Comparison of ENCODE assay signal across 11 mouse cellular contexts in the genomic region with DNA sequence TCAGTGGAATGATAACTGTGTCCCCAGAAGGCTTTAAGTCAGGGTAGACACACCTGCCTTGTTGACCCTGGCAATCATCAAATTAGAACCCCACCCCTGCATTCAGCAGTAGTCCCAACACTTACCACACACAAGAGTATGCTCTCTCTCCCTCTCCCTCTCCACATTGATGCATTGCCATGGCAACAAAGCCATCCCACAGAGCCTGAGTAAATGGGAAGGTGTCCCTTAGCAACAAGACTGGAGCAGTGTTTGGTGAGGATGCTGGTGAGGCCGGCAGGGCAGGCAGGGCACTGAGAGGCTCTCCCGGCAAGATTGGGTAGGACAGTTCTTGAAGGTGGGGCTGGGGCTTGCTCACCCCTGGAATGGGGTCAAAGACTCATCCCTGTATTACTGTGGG. TPM values are rescaled to one million over a fixed set of nuclear protein-coding genes. Genes with fewer than 3 reads are reported as not detected.
DNase-seq lines count a peak whose midpoint lies in the region; ATAC-seq and TF ChIP-seq lines count a peak whose summit lies in the region.
"Had no signal": no experiment of that assay in that cellular context is flagged by ENCODE, and none has a peak within 500 bp of the region (broad histone marks: within the 10 kb centered on the region; RNA-seq: fewer than 3 reads in every experiment).

No protein-coding gene starts in this region.

- H3K36me3 ChIP-seq in forebrain, embryonic 15.5 days, result no peaks in the 10 kb centered on the region
- no peaks in the 10 kb centered on the region for H3K36me3 ChIP-seq in heart, adult 2 months (ENCODE audit: control insufficient read depth, insufficient read depth, low read length)
- H3K36me3 ChIP-seq: kidney, embryonic 15.5 days had no signal

- H3K9ac ChIP-seq in forebrain, embryonic 15.5 days (replicated peaks), result no peak overlapping the region
- H3K9ac ChIP-seq in heart, adult 2 months (ENCODE audit: low read depth, low read length), result no peak overlapping the region
- H3K9ac ChIP-seq: kidney, embryonic 15.5 days; liver, postnatal 0 days had no signal

- no peaks in the 10 kb centered on the region for H3K9me3 ChIP-seq in forebrain, embryonic 15.5 days
- H3K9me3 ChIP-seq: kidney, embryonic 15.5 days had no signal

- H3K4me1 ChIP-seq in forebrain, embryonic 15.5 days, result peaks cover 17% of the 10 kb centered on the region
- peaks cover 23% of the 10 kb centered on the region for H3K4me1 ChIP-seq in olfactory bulb, adult 2 months (ENCODE audit: control insufficient read depth, insufficient read depth, low read length)
- no peaks in the 10 kb centered on the region for H3K4me1 ChIP-seq in heart, adult 2 months (ENCODE audit: control insufficient read depth, insufficient read depth, low read length)

- 0% methylated on average over 2 of the region's 2 CpGs for WGBS in forebrain, embryonic 15.5 days
- 7% methylated on average over 2 of the region's 2 CpGs for WGBS in olfactory bulb, adult 2 months
- 68% methylated on average over 2 of the region's 2 CpGs for WGBS in heart, adult 2 months

- peaks cover 12% of the 10 kb centered on the region; the same call in 1 of the 2 replicates for H3K27me3 ChIP-seq in forebrain, embryonic 15.5 days
- H3K27me3 ChIP-seq in heart, adult 2 months (ENCODE audit: control insufficient read depth, insufficient read depth, low read length), result no peaks in the 10 kb centered on the region

- H3K4me2 ChIP-seq in forebrain, embryonic 15.5 days (replicated peaks), result no peak overlapping the region
- H3K4me2 ChIP-seq: kidney, embryonic 15.5 days had no signal

- TF ChIP-seq CTCF in brain, embryonic 14.5 days (IDR thresholded peaks at IDR 0.05; ENCODE audit: borderline replicate concordance, extremely low read depth, insufficient read depth, insufficient read length), result no peak
- TF ChIP-seq CTCF in olfactory bulb, adult 2 months (IDR thresholded peaks at IDR 0.05; ENCODE audit: insufficient read depth, low read depth, low read length), result no peak
- no peak for TF ChIP-seq CTCF in heart, adult 2 months (IDR thresholded peaks at IDR 0.05)

- DNase-seq in brain, embryonic 14.5 days (ENCODE audit: low read depth), result peak; percentile 92
- peak; percentile 55 to 71 for DNase-seq in left cerebral cortex, adult 18-20 months (ENCODE audit: low spot score in 2 of 2)
- no peak for DNase-seq in heart, adult 2 months
- DNase-seq in adrenal gland, adult 8-10 months, result no peak
- no peak for DNase-seq in kidney, postnatal 14 days
- DNase-seq: liver, postnatal 0 days had no signal

- 0 out of 2 replicates have a peak overlapping the region, but pooled peaks have one; percentile 27 for H3K27ac ChIP-seq in forebrain, embryonic 15.5 days (replicated peaks)
- peak overlapping the region; percentile 42 for H3K27ac ChIP-seq in olfactory bulb, adult 2 months (ENCODE audit: insufficient read depth, low read depth, low read length)
- H3K27ac ChIP-seq in heart, adult 2 months, result no peak overlapping the region
- H3K27ac ChIP-seq: kidney, embryonic 15.5 days had no signal

- no peak for TF ChIP-seq EP300 in heart, adult 2 months (IDR thresholded peaks at IDR 0.05; ENCODE audit: insufficient read depth, low read depth, low read length)

- no peak overlapping the region for H3K4me3 ChIP-seq in forebrain, embryonic 15.5 days
- H3K4me3 ChIP-seq in olfactory bulb, adult 2 months (ENCODE audit: insufficient read depth, low read depth, low read length), result no peak overlapping the region
- no peak overlapping the region for H3K4me3 ChIP-seq in heart, adult 2 months
- H3K4me3 ChIP-seq: kidney, embryonic 15.5 days had no signal

- H3K79me2 ChIP-seq in heart, adult 2 months (replicated peaks; ENCODE audit: control insufficient read depth, insufficient read depth, low read length), result no peaks in the 10 kb centered on the region

- peak; percentile 85 for ATAC-seq in forebrain, embryonic 15.5 days (replicated peaks)
- ATAC-seq: liver, postnatal 0 days had no signal

- intact Hi-C loops in heart, adult 2 months (cut with DNase I), result no loop called here

- no peak for TF ChIP-seq POLR2A in brain, embryonic 14.5 days (IDR thresholded peaks at IDR 0.05; ENCODE audit: borderline replicate concordance, extremely low read depth, insufficient read depth, insufficient read length, poor library complexity, severe bottlenecking)
- no peak for TF ChIP-seq POLR2A in olfactory bulb, adult 2 months (IDR thresholded peaks at IDR 0.05; ENCODE audit: insufficient read depth, low read depth, low read length)
- no peak for TF ChIP-seq POLR2A in heart, adult 2 months (IDR thresholded peaks at IDR 0.05; ENCODE audit: insufficient read depth, low read depth, low read length)

RNA-seq across cellular contexts. Expression of a gene that starts 4.7 kb away (rescaled TPM):
- 1.3 TPM in 2 replicates for polyA plus RNA-seq in brain, embryonic 14.5 days (2012; rRNA removed)
- polyA plus RNA-seq in forebrain, embryonic 15.5 days (2015; fragmentation: Nextera tagmentation; extraction: Ambion mirVana), result 0.18 and 0.69 TPM in 2 replicates
- 10 to 100 TPM; 30.5 to 36.1 TPM for total RNA-seq in left cerebral cortex, adult 18-20 months (2021)
- not detected in 2 replicates for polyA plus RNA-seq in olfactory bulb, adult 2 months (2012; ENCODE audit: insufficient read depth, insufficient read length, low replicate concordance, missing spikeins)
- total RNA-seq in heart, adult 2 months (2021), result 10 to 100 TPM; 14.0 to 15.8 TPM
- 20.9 and 25.1 TPM in 2 replicates for polyA plus RNA-seq in heart, adult 2 months (2012; rRNA removed)
- total RNA-seq in adrenal gland, adult 8-10 months (2022), result 10 to 100 TPM; 18.0 to 43.3 (median 25.4) TPM

RNA-seq across cellular contexts. Expression of a gene that starts 47.0 kb away (rescaled TPM):
- polyA plus RNA-seq in brain, embryonic 14.5 days (2012; rRNA removed), result 22.9 and 25.1 TPM in 2 replicates
- polyA plus RNA-seq in forebrain, embryonic 15.5 days (2015; fragmentation: Nextera tagmentation; extraction: Ambion mirVana), result 13.9 and 16.2 TPM in 2 replicates
- 1 to 10 TPM; 4.8 to 7.6 TPM for total RNA-seq in left cerebral cortex, adult 18-20 months (2021)
- not detected in 2 replicates for polyA plus RNA-seq in olfactory bulb, adult 2 months (2012; ENCODE audit: insufficient read depth, insufficient read length, low replicate concordance, missing spikeins)
- not detected for total RNA-seq in heart, adult 2 months (2021)
- 0.20 TPM in 1 of 2 replicates, not detected in the other for polyA plus RNA-seq in heart, adult 2 months (2012; rRNA removed)
- under 1 TPM in 3 of 4 experiments, not detected in 1; 0.31 to 0.46 (median 0.46) TPM for total RNA-seq in adrenal gland, adult 8-10 months (2022)
- total RNA-seq: common myeloid progenitor, adult 5-6 weeks had no signal
- polyA plus RNA-seq: liver, postnatal 0 days had no signal

RNA-seq across cellular contexts. Expression of a gene that starts 47.0 kb away (rescaled TPM):
- polyA plus RNA-seq in brain, embryonic 14.5 days (2012; rRNA removed), result 21.7 and 23.3 TPM in 2 replicates
- polyA plus RNA-seq in forebrain, embryonic 15.5 days (2015; fragmentation: Nextera tagmentation; extraction: Ambion mirVana), result 2.5 and 2.8 TPM in 2 replicates
- 1 to 10 TPM; 3.4 to 5.2 TPM for total RNA-seq in left cerebral cortex, adult 18-20 months (2021)
- not detected in 2 replicates for polyA plus RNA-seq in olfactory bulb, adult 2 months (2012; ENCODE audit: insufficient read depth, insufficient read length, low replicate concordance, missing spikeins)
- total RNA-seq in heart, adult 2 months (2021), result under 1 TPM in 1 of 2 experiments, not detected in 1; 0.05 TPM
- polyA plus RNA-seq in heart, adult 2 months (2012; rRNA removed), result 0.06 TPM in 1 of 2 replicates, not detected in the other
- under 1 TPM; 0.10 to 0.17 (median 0.14) TPM for total RNA-seq in adrenal gland, adult 8-10 months (2022)
- total RNA-seq: common myeloid progenitor, adult 5-6 weeks had no signal
- polyA plus RNA-seq: liver, postnatal 0 days; small intestine, adult 2 months had no signal

Comparison
In these comparisons a context has a peak if more than half of its experiments do, and no peak if none do; other contexts are left out.
1. DNase-seq: peak in brain, embryonic 14.5 days (single experiment) and left cerebral cortex, adult 18-20 months (2 of 2); none in heart, adult 2 months (0 of 2), adrenal gland, adult 8-10 months (single experiment) and kidney, postnatal 14 days (single experiment).
2. RNA of a gene that starts 47.0 kb away (polyA plus RNA-seq): 22.9 to 25.1 TPM in brain, embryonic 14.5 days and 13.9 to 16.2 TPM in forebrain, embryonic 15.5 days; 0.20 TPM in heart, adult 2 months and not detected in olfactory bulb, adult 2 months; every median in the first group is over 10 times any median in the second.